Comparison of ENCODE assay signal across 8 mouse cellular contexts in genomic region chr8:94036944-94037524, GRCm38 (mm10). TPM values are rescaled to one million over a fixed set of nuclear protein-coding genes. Genes with fewer than 3 reads are reported as not detected.
DNase-seq lines count a peak whose midpoint lies in the region; ATAC-seq lines count a peak whose summit lies in the region.

TSS of gene Nudt21 (minus strand) at chr8:94037031.
TSS of gene Ogfod1 (plus strand) at chr8:94037198.

- H3K27ac ChIP-seq in hindbrain, embryonic 16.5 days (ENCODE audit: low read depth, low read length): peak within 1 kb of the TSS; percentile 76
- H3K27ac ChIP-seq in macrophage: peak within 1 kb of the TSS; percentile 36

- H3K27me3 ChIP-seq in hindbrain, embryonic 16.5 days (replicated peaks; ENCODE audit: control insufficient read depth, insufficient read depth, low read length): no peaks in the 10 kb centered on the region

- H3K79me2 ChIP-seq in macrophage (ENCODE audit: inconsistent target): peaks cover 45% of the 10 kb centered on the region

- WGBS in hindbrain, embryonic 16.5 days: under 1% methylated on average over 41 of the region's 41 CpGs
- WGBS in macrophage (ENCODE audit: missing documents): under 1% methylated on average over 38 of the region's 41 CpGs

- peak within 1 kb of the TSS; percentile 77 for H3K9ac ChIP-seq in hindbrain, embryonic 16.5 days (ENCODE audit: low read depth, low read length)

- peaks cover 10% of the 10 kb centered on the region for H3K36me3 ChIP-seq in hindbrain, embryonic 16.5 days (ENCODE audit: control insufficient read depth, insufficient read depth, low read length)
- H3K36me3 ChIP-seq in macrophage (ENCODE audit: inconsistent target): no peaks in the 10 kb centered on the region

- H3K4me3 ChIP-seq in hindbrain, embryonic 16.5 days (ENCODE audit: low read length): peak within 1 kb of the TSS; percentile 63
- peak within 1 kb of the TSS; percentile 91 for H3K4me3 ChIP-seq in macrophage (ENCODE audit: inconsistent target)

- peak; percentile 97 for DNase-seq in WW6 (ENCODE audit: low read depth, low spot score)
- DNase-seq in cerebellum, postnatal 4 days (ENCODE audit: low spot score in 2 of 2): peak; percentile 79 to 94
- peak; percentile 97 for DNase-seq in gastrocnemius, adult 18-20 months (ENCODE audit: low spot score)
- DNase-seq in left cerebral cortex, adult 18-20 months (ENCODE audit: low spot score in 2 of 2): peak; percentile 93 to 94
- DNase-seq in right cerebral cortex, adult 18-20 months: peak; percentile 97
- DNase-seq in urinary bladder, postnatal 10 days (ENCODE audit: low spot score): peak; percentile 69

- H3K4me2 ChIP-seq in hindbrain, embryonic 16.5 days (ENCODE audit: low read length): peak within 1 kb of the TSS; percentile 71

- peaks cover 21% of the 10 kb centered on the region for H3K4me1 ChIP-seq in hindbrain, embryonic 16.5 days (ENCODE audit: control insufficient read depth, insufficient read depth, low read depth, low read length)

- no peaks in the 10 kb centered on the region for H3K9me3 ChIP-seq in hindbrain, embryonic 16.5 days (ENCODE audit: control insufficient read depth, low read length)

- ATAC-seq in hindbrain, embryonic 16.5 days: peak; percentile 99

RNA-seq across cellular contexts. Expression of gene Nudt21, which starts in this region (rescaled TPM):
- 10 to 100 TPM; 10.5 to 12.3 TPM for total RNA-seq in gastrocnemius, adult 18-20 months (2021)
- polyA plus RNA-seq in hindbrain, embryonic 16.5 days (2015; fragmentation: Nextera tagmentation; extraction: Ambion mirVana): 77.1 and 78.7 TPM in 2 replicates
- total RNA-seq in left cerebral cortex, adult 18-20 months (2021): 10 to 100 TPM; 44.0 to 50.6 TPM
- 10 to 100 TPM in 13 of 26 experiments, 1 to 10 TPM in 13; 3.1 to 21.8 (median 10.4) TPM for total RNA-seq in macrophage (2018; cell fraction: chromatin; rRNA removed)
- 10 to 100 TPM; 11.3 to 24.9 (median 16.4) TPM for total RNA-seq in macrophage (2018; cell fraction: cytosol; rRNA removed)
- 10 to 100 TPM in 9 of 26 experiments, 1 to 10 TPM in 17; 3.6 to 17.5 (median 7.2) TPM for total RNA-seq in macrophage (2018; cell fraction: nucleus; rRNA removed)
- 14.7 to 21.2 TPM (median 18.5 TPM) in 3 replicates for polyA plus RNA-seq in macrophage (2018)

RNA-seq across cellular contexts. Expression of gene Ogfod1, which starts in this region (rescaled TPM):
- 10 to 100 TPM; 22.0 to 26.2 TPM for total RNA-seq in gastrocnemius, adult 18-20 months (2021)
- polyA plus RNA-seq in hindbrain, embryonic 16.5 days (2015; fragmentation: Nextera tagmentation; extraction: Ambion mirVana): 15.8 and 16.2 TPM in 2 replicates
- total RNA-seq in left cerebral cortex, adult 18-20 months (2021): 100 to 1,000 TPM; 107 to 120 TPM
- 10 to 100 TPM in 16 of 26 experiments, 1 to 10 TPM in 10; 2.1 to 24.5 (median 12.0) TPM for total RNA-seq in macrophage (2018; cell fraction: chromatin; rRNA removed)
- total RNA-seq in macrophage (2018; cell fraction: cytosol; rRNA removed): 10 to 100 TPM in 19 of 26 experiments, 1 to 10 TPM in 7; 6.9 to 14.5 (median 12.5) TPM
- 10 to 100 TPM in 14 of 26 experiments, 1 to 10 TPM in 12; 3.3 to 23.8 (median 10.9) TPM for total RNA-seq in macrophage (2018; cell fraction: nucleus; rRNA removed)
- 9.5 to 14.0 TPM (median 11.2 TPM) in 3 replicates for polyA plus RNA-seq in macrophage (2018)

Comparison
In these comparisons a context has a peak if more than half of its experiments do, and no peak if none do; other contexts are left out.
1. Peak in every context shown above with its lines: DNase-seq, ATAC-seq, H3K4me3 ChIP-seq and H3K27ac ChIP-seq.